Mouse (Mus musculus) liver, embryonic 12.5 days (tissue): ENCODE measurements at regions not wholly inside any gene's neighbourhood (a gene's known extent, or its start where the extent isn't known, plus 50 kb on each side); places are given as distances from the start of the nearest gene placed in this dataset.

ENCODE experiments used
- ATAC-seq: fragments of 200-750 bp; cut with Nextera tagmentation; 2 replicates; pipeline ENCODE4 v1.8.0; 2017; ENCODE audit warnings: moderate number of reproducible peaks, mild to moderate bottlenecking, moderate library complexity
- H3K27ac ChIP-seq: fragments of 300-500 bp; sonication (generic); 2 replicates; pipeline ENCODE4 v1.5.1; 2016; ENCODE audit warnings: mild to moderate bottlenecking
- H3K27me3 ChIP-seq: fragments of 300-500 bp; sonication (generic); replicated peaks from 2 replicates; pipeline ENCODE4 v1.6.1; 2016; ENCODE audit warnings: mild to moderate bottlenecking, moderate library complexity
- H3K36me3 ChIP-seq: fragments of 300-500 bp; sonication (generic); 2 replicates; pipeline ENCODE4 v1.6.1; 2016; ENCODE audit warnings: mild to moderate bottlenecking, moderate library complexity
- H3K4me1 ChIP-seq: fragments of 300-500 bp; sonication (generic); 2 replicates; pipeline ENCODE4 v1.6.1; 2016
- H3K4me2 ChIP-seq: fragments of 300-500 bp; sonication (generic); 2 replicates; pipeline ENCODE4 v1.6.1; 2016; ENCODE audit warnings: mild to moderate bottlenecking, moderate library complexity
- H3K4me3 ChIP-seq: fragments of 300-500 bp; sonication (generic); 2 replicates; pipeline ENCODE4 v1.5.1; 2016; ENCODE audit warnings: mild to moderate bottlenecking, moderate library complexity
- H3K9ac ChIP-seq: fragments of 300-500 bp; sonication (generic); 2 replicates; pipeline ENCODE4 v1.6.1; 2016; ENCODE audit warnings: mild to moderate bottlenecking, moderate library complexity
- H3K9me3 ChIP-seq: fragments of 300-500 bp; sonication (generic); replicated peaks from 2 replicates; pipeline ENCODE4 v1.6.1; 2016; ENCODE audit warnings: mild to moderate bottlenecking, moderate library complexity
- WGBS: fragments of 180-500 bp; shearing (Covaris S2); methylation state at CpG from one replicate; pipeline ENCODE4 v1.1.7; 2016; ENCODE audit not compliant: insufficient replicate concordance; 5-methylcytosine and 5-hydroxymethylcytosine counted together

GRCm38 (mm10) chr15:93807505-93807904 is 211.8 kb upstream of the Prickle1 start:
- Histone ChIP-seq H3K9ac (no peak overlapping the region), H3K4me3 (no peak overlapping the region), H3K36me3 (no peaks in the 10 kb centered on the region), H3K27ac (no peak overlapping the region), H3K4me1 (no peaks in the 10 kb centered on the region), H3K9me3 (no peaks in the 10 kb centered on the region), H3K4me2 (no peak overlapping the region), H3K27me3 (no peaks in the 10 kb centered on the region)
- no peak for ATAC-seq
- 75% methylated on average over 8 of the region's 8 CpGs for WGBS

DNA sequence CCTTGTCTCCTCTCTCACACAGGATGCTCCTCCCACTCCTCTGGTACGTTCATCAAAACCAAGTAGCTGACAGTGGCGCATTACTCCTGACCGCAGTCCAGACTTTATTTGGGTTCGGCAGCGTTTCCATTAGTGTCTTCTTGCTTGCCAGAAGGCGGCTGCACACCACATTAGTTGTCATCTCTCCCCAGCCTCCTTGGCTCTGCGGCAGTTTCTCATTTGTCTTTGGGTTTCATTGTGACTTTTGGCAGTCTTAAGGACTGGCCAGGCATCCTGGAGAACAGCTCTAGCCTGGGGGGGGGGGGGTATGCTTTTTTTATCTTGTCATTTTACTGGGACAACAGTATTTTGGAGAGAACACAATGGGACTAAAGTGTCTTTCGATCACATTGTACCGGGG is 209.0 kb upstream of the Prickle1 start:
- Histone ChIP-seq H3K4me2 (no peak overlapping the region), H3K36me3 (no peaks in the 10 kb centered on the region), H3K4me1 (no peaks in the 10 kb centered on the region), H3K4me3 (no peak overlapping the region), H3K27me3 (no peaks in the 10 kb centered on the region), H3K9ac (no peak overlapping the region), H3K9me3 (no peaks in the 10 kb centered on the region), H3K27ac (no peak overlapping the region)
- 78% methylated on average over 9 of the region's 9 CpGs for WGBS
- no peak for ATAC-seq

DNA sequence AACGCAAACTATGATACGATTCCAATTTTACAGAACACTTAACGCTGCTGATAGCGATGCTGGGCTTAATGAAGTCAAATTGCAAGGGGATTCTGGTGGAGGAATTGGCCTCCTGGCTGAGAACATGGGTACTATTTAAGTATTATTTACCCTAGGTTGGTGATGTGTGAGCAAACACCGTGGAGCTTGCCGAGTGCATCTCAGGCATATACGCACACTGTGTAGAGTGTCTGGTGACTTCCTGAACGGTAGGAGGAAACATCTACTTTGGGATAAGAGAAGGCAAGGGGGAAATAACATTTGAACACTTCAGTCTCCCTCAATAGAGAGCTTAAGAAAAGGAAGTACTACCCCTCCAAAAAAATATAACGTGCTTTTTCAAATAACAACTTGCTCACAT is 194.8 kb upstream of the Prickle1 start:
- no peaks in the 10 kb centered on the region for H3K9me3 ChIP-seq
- H3K4me1 ChIP-seq: 0 out of 2 replicates have a peak, but pooled peaks cover 4% of the 10 kb centered on the region
- no peak overlapping the region for H3K4me2 ChIP-seq
- no peaks in the 10 kb centered on the region; the same call in 1 of the 2 replicates for H3K27me3 ChIP-seq
- H3K36me3 ChIP-seq: no peaks in the 10 kb centered on the region
- ATAC-seq: no peak
- WGBS: 51% methylated on average over 9 of the region's 9 CpGs
- no peak overlapping the region for H3K27ac ChIP-seq
- no peak overlapping the region for H3K4me3 ChIP-seq
- H3K9ac ChIP-seq: no peak overlapping the region

GRCm38 (mm10) chr15:93789762-93790161 is 194.1 kb upstream of the Prickle1 start:
- 72% methylated on average over 3 of the region's 3 CpGs for WGBS
- no peak for ATAC-seq
- Histone ChIP-seq H3K9me3 (no peaks in the 10 kb centered on the region), H3K27me3 (no peaks in the 10 kb centered on the region; the same call in 1 of the 2 replicates), H3K9ac (no peak overlapping the region), H3K4me1 (0 out of 2 replicates have a peak, but pooled peaks cover 4% of the 10 kb centered on the region), H3K36me3 (no peaks in the 10 kb centered on the region), H3K27ac (no peak overlapping the region), H3K4me3 (no peak overlapping the region), H3K4me2 (no peak overlapping the region)

DNA sequence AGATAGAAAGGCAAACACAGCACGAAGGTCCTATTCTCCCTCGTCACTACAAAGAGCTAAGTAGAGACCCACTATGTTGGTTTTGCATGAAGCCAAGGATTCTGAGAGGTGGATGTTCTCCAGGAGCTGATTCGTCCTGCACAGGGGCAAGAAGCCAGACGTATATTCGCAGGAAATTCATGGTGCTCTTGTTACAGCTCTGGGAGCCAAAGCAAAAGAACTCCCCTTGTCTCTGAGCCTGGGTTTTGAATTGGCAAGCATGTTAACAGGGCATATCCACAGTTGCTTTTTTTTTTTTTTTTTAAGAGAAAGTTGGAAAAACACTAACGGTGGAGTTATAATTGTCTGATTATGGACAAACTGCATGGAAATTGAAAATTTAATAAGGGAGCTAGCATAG is 191.7 kb upstream of the Prickle1 start:
- ATAC-seq: no peak
- WGBS: 72% methylated on average over 6 of the region's 6 CpGs

GRCm38 (mm10) chr15:93785846-93786412 is 190.2 kb upstream of the Prickle1 start:
- no peaks in the 10 kb centered on the region for H3K36me3 ChIP-seq
- no peak overlapping the region for H3K4me2 ChIP-seq
- WGBS: 70% methylated on average over 11 of the region's 11 CpGs
- no peak overlapping the region for H3K4me3 ChIP-seq
- no peak for ATAC-seq
- no peaks in the 10 kb centered on the region; the same call in 1 of the 2 replicates for H3K27me3 ChIP-seq
- H3K27ac ChIP-seq: no peak overlapping the region
- no peak overlapping the region for H3K9ac ChIP-seq
- H3K9me3 ChIP-seq: no peaks in the 10 kb centered on the region
- 0 out of 2 replicates have a peak, but pooled peaks cover 1% of the 10 kb centered on the region for H3K4me1 ChIP-seq

More for the DNA sequence above, 191.7 kb upstream of the Prickle1 start:
- Histone ChIP-seq H3K36me3 (no peaks in the 10 kb centered on the region), H3K4me1 (0 out of 2 replicates have a peak, but pooled peaks cover 4% of the 10 kb centered on the region), H3K27me3 (no peaks in the 10 kb centered on the region; the same call in 1 of the 2 replicates), H3K27ac (no peak overlapping the region), H3K9ac (no peak overlapping the region), H3K4me3 (no peak overlapping the region), H3K4me2 (no peak overlapping the region), H3K9me3 (no peaks in the 10 kb centered on the region)

DNA sequence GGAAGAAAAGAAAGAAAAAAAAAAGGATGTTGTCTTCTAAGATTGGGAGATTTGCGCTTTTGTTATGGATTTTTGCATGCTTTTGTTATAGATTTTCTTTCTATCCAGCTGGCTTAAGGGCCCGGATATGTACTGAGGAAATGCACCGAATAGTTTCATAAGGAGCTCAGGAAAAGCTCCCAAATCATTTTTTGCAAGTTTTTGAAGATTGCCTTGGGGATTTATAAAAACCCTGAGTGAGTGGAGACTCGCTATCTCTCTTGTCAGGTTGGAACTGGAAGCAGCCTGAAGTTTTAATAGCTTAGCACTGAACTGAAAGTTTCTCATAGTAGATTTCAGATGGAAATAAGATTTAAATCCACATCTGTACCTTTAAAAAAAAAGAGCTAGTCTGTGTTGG is 188.0 kb upstream of the Prickle1 start:
- no peaks in the 10 kb centered on the region; the same call in 1 of the 2 replicates for H3K27me3 ChIP-seq
- no peaks in the 10 kb centered on the region for H3K36me3 ChIP-seq
- ATAC-seq: no peak
- no peak overlapping the region for H3K27ac ChIP-seq
- H3K9me3 ChIP-seq: no peaks in the 10 kb centered on the region
- no peak overlapping the region for H3K4me2 ChIP-seq
- 68% methylated on average over 4 of the region's 4 CpGs for WGBS
- H3K4me3 ChIP-seq: no peak overlapping the region
- H3K9ac ChIP-seq: no peak overlapping the region
- H3K4me1 ChIP-seq: no peaks in the 10 kb centered on the region

DNA sequence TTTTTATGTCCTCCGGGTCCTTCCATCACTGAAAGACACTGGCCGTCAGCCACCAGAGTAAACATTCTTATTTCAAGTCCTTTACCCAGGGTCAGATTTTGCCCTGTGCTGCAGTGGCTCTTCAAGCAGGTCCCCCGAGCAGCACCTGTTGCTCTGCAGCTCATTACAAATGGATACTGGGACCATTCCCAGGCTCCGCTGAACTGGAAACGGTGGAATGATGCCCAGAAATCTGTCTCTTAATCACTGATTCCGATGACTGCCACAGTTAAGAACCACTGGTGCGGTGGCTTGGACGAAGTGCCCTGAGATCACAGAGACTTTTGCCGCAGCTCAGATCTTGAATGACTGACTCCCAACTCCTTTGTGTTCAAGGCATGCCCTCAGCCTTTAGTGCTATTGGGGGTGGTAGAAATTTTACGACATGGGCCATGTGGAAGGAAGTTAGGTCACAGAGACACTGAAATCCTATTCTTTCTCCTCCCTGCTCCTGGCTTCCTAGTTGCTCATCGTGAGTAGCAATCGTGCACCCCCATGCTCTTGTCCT is 179.6 kb upstream of the Prickle1 start:
- Histone ChIP-seq H3K27ac (no peak overlapping the region), H3K9ac (no peak overlapping the region), H3K9me3 (no peaks in the 10 kb centered on the region), H3K4me1 (no peaks in the 10 kb centered on the region), H3K4me2 (no peak overlapping the region), H3K27me3 (no peaks in the 10 kb centered on the region), H3K36me3 (no peaks in the 10 kb centered on the region), H3K4me3 (no peak overlapping the region)
- no peak for ATAC-seq
- WGBS: 74% methylated on average over 12 of the region's 12 CpGs

GRCm38 (mm10) chr15:93774340-93774739 is 178.6 kb upstream of the Prickle1 start:
- ATAC-seq: no peak
- Histone ChIP-seq H3K27me3 (no peaks in the 10 kb centered on the region), H3K36me3 (no peaks in the 10 kb centered on the region), H3K27ac (no peak overlapping the region), H3K4me3 (no peak overlapping the region), H3K4me2 (no peak overlapping the region), H3K4me1 (no peaks in the 10 kb centered on the region), H3K9me3 (no peaks in the 10 kb centered on the region), H3K9ac (no peak overlapping the region)
- WGBS: 70% methylated on average over 4 of the region's 4 CpGs

DNA sequence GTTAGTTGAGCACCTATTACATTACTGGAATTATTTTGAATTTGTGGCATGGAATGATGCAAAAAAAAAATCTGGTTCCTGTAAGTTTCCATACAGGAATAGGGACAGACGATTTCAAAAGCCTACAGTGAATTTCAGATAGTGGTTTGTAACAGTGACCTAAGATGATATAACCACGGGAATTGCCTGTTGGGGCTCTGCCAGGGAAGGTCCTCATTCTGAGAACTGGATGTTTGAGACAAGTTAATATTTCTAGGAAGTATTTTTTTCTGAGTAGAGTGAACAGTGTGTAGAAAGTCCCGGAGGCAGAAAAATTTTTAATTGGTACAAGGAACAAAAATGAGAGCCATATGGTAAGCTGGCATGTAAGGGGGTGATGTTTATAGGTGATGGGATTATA is 171.3 kb upstream of the Prickle1 start:
- Histone ChIP-seq H3K4me3 (no peak overlapping the region), H3K9ac (no peak overlapping the region), H3K4me1 (peaks cover 9% of the 10 kb centered on the region; the same call in 1 of the 2 replicates), H3K36me3 (no peaks in the 10 kb centered on the region), H3K4me2 (no peak overlapping the region), H3K9me3 (no peaks in the 10 kb centered on the region), H3K27me3 (no peaks in the 10 kb centered on the region), H3K27ac (no peak overlapping the region)
- 48% methylated on average over 3 of the region's 3 CpGs for WGBS
- no peak for ATAC-seq

DNA sequence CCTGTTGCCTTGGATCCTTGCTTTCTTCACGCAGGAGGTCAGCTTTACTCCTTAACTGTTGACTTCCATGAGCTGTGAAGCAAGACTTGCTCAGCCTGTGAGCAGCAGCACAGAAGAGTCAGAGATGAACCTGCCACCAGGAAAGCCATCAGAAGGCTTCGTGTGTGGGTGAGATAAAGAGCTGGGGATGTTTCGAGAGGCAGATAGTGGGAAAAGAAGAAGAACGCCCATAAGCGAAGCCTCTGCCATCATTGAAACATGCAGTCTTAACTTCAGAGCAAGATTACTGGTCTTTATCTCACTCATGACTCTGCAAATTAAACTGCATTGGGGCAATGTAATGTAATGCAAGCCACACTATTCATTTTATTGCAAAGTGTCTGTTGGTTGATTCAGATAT is 167.4 kb upstream of the Prickle1 start:
- H3K4me3 ChIP-seq: no peak overlapping the region
- H3K4me1 ChIP-seq: peaks cover 9% of the 10 kb centered on the region; the same call in 1 of the 2 replicates
- H3K9me3 ChIP-seq: no peaks in the 10 kb centered on the region
- 38% methylated on average over 5 of the region's 5 CpGs for WGBS
- H3K27ac ChIP-seq: no peak overlapping the region
- H3K9ac ChIP-seq: no peak overlapping the region
- peak; percentile 47; the same call in 1 of the 2 replicates for ATAC-seq
- no peaks in the 10 kb centered on the region for H3K36me3 ChIP-seq
- no peak overlapping the region for H3K4me2 ChIP-seq
- H3K27me3 ChIP-seq: no peaks in the 10 kb centered on the region

DNA sequence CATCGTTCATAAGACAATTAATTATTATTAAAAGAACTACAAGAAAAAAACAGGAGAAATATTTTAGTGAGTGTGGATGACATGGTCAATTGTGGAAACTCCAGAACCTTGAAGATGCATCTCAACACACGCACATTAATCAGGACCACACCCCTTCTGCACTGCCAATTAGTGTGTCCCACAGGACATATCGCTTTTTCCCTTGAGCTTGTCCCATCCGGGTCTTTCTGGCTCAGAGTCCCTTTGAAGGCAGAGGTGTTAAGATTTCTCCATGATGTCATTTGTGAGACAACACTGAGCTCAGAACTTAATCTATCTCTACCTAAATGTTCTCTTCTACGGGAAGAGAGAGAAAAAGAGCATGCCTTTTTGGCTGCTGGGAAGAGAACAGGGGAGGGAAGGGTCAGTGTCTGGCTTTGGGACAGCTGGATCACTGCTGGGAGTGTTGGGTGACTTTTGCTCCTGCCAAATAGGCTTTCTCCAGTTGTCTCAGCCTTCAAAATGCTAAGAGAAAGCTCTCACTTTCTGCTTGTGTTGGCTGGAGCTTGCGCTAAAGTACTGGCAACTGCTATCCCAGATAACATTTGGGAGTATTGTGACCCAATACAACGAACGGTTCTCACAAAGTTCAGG is 162.6 kb upstream of the Prickle1 start:
- Histone ChIP-seq H3K4me2 (no peak overlapping the region), H3K27me3 (no peaks in the 10 kb centered on the region), H3K9me3 (no peaks in the 10 kb centered on the region), H3K4me1 (peaks cover 9% of the 10 kb centered on the region; the same call in 1 of the 2 replicates), H3K27ac (no peak overlapping the region), H3K36me3 (no peaks in the 10 kb centered on the region), H3K4me3 (no peak overlapping the region), H3K9ac (no peak overlapping the region)
- ATAC-seq: no peak
- 66% methylated on average over 8 of the region's 8 CpGs for WGBS
